Mouse (Mus musculus): ENCODE data around the gene Pes1.
"Not testable (repeated sequence)": the region's sequence is repeated elsewhere in the genome, so short reads cannot be mapped to it uniquely, and the experiment has no call there.

The Pes1 gene

DNA sequence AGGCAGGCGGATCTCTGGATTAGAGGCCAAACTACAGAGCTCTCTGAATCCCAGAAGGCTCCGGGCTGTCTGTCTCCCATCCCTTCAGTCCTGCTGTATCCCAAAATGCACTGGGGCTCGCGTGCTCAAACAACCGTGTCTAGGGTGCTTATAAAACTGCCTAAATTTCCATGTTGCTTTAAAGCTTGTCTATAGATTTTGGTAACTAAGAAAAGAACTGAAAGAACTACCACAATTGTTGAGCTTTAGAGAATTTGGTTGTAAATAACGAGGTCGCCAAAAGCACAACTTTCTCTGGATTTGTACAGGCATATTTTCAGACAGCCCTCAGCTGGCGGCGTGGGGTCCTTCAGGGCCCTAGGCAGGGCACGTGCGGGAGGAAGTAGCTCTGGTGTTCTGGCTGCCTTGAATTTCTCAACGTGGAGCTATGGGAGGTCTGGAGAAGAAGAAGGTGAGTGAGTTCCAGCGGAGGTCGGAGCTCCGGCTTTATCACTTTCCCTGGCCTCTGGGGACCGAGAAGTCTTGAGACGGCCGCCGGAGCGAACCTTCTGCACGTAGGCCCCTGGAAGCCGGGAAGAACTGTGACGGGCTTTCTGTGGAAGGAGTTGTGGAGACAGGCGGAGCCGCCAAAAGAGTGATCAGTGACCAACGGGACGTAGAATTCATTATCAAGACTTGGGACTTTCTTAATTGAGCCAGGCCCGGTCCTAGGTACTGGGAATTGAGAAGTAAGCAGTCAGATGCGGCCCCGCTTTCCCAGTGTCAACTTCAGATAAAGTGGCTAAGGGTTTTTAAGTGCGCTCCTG lies at the start of gene Pes1:
Gene Pes1 (plus strand): TSS at position 366 of the 806 bp plus-strand sequence.
- DNase-seq (ENCODE audit: low spot score), result peak; percentile 76

GRCm38 (mm10) chr11:3914109-3914840 lies 49.5 kb upstream of the Pes1 start, which contains the start of gene Slc35e4:
Gene Slc35e4, minus strand, starts transcription at chr11:3914664.
- peak; percentile 57 for DNase-seq (ENCODE audit: low spot score)

GRCm38 (mm10) chr11:3918738-3919137 lies 45.0 kb upstream of the Pes1 start:
- DNase-seq (ENCODE audit: low spot score), result no peak

DNA sequence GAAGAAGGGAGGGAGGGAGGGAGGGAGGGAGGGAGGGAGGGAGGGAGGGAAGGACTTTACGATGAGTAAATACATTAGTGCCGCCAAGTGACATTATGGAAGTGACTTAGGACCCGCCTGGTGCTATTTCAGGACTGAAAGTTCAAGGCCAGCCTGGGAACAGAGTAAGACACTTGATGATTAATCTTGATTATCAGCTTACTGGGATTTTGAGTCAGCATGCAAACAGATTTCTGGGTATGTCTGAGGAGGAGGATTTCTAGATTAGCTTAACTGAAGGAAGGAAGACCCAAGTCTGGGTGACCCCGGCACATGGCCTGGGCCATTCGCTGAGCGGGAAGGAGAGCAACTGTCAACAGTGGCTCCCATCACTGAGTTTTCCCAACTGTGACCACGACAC lies 43.3 kb upstream of the Pes1 start:
- no peak for DNase-seq (ENCODE audit: low spot score)

GRCm38 (mm10) chr11:3921281-3921850 lies 42.4 kb upstream of the Pes1 start:
- peak; percentile 17 for DNase-seq (ENCODE audit: low spot score)

GRCm38 (mm10) chr11:3922115-3922514 lies 41.7 kb upstream of the Pes1 start:
- DNase-seq (ENCODE audit: low spot score), result no peak

DNA sequence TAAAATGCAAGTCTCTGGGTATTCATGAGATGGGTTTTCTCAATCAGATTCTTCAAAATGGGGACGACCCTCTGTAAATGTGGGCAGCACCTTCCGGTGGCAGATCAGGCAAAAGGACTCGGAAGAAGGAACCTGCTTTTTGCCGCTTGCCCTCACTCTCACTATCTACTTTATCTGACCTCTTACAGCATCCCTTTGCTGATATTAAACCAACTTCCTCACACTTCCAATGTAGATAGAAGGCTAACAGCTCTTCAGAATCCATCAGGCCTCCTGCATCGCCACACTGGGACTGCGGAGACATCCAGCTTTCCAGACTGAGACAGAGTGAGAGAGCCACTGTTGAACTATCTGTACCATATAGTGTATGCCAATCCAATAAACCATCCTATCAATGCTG lies 41.0 kb upstream of the Pes1 start:
- DNase-seq (ENCODE audit: low spot score), result no peak

GRCm38 (mm10) chr11:3925916-3926315 lies 37.9 kb upstream of the Pes1 start:
- no peak for DNase-seq (ENCODE audit: low spot score)

DNA sequence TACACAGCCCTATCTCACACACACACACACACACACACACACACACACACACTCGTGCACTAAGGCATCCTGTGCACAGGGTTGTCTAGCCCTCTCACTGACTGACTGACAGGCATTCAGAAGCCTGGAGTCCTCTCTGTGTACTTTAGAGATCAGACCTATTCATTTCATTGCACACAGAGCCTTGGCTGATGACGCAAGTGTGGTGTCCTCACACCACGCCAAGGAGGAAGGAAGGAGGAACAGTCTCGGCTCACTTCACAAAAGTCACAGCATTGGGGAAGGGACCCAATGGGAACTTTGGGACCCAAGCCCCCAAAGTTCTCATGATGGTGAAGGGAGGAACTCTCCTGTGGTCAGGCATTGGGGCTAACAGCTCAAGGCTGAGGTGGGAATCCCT lies 33.8 kb upstream of the Pes1 start:
- DNase-seq (ENCODE audit: low spot score), result no peak

DNA sequence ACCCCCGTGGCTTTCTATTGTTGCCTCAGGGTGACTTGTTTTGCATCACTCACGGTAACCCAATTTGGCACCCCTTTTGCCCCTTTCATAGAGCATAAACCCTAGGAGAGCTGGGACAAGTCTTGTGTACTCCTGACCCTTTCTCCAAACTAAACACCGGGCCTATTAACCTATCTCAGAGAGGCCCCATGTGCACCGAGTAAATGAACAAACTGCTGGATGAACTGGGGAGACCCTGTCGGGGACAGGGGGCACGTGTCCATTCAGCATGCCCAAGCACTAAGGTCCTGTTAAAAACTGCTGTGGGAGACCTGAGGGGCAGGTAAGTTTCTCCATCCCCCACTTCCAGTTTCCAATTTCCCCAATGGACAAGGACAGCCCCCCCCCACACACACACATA lies 32.8 kb upstream of the Pes1 start:
- no peak for DNase-seq (ENCODE audit: low spot score)

- DNase-seq (ENCODE audit: low spot score), result peak; percentile 42
Observed at GRCm38 (mm10) chr11:3931511-3932211, 32.1 kb upstream of the Pes1 start, which contains the start of gene Tcn2. Gene Tcn2, minus strand, starts transcription at chr11:3932159.

GRCm38 (mm10) chr11:3933756-3934285 lies 30.0 kb upstream of the Pes1 start:
- no peak for DNase-seq (ENCODE audit: low spot score)

GRCm38 (mm10) chr11:3935135-3935534 lies 28.6 kb upstream of the Pes1 start:
- no peak for DNase-seq (ENCODE audit: low spot score)

- DNase-seq (ENCODE audit: low spot score), result no peak
Observed at GRCm38 (mm10) chr11:3936318-3936717, 27.5 kb upstream of the Pes1 start.

DNA sequence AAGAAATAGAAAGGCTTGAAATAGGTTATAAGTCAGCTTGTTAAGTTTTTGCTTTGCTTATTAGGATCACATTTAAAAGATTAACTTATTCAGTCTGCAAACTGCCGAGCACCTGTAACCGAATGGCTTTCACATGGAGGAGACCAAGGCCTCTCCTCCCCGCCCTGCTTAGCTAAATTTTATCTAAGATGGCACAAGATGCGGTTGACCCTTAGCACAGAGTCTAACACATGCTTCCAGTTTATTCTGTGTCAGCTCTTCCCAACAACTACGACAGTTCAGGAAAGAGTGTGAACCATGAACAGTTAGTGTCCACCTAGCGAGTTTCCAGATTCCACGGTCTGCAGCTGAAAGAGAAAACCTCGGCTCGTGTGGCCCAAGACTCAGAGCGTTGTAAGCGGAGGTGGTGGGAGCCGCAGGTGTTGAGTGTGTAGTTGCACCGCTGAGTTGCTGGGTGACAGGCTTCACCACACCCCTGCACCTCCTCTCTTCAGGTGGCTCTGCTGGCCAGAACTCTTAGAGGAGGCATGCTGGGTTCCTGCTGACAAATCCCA lies 26.4 kb upstream of the Pes1 start:
- no peak for DNase-seq (ENCODE audit: low spot score)

DNA sequence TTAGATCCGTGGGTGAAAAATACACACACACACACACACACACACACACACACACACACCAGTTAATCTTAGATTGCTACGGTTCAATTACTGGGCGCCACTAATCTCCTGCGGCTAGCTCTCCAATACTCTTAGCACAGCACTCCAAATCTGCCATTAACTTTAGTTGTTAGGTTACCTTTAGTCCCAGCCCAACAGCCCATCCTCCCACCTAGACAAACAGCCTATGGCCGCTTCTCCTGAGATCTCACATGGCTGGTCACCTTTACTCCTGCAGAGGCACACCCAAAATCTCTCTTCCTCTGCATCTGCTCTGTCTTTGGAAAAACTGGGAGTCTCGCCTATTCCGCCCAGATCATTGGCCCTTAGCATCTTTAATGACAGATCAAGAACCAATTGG lies 22.4 kb upstream of the Pes1 start:
- no peak for DNase-seq (ENCODE audit: low spot score)

DNA sequence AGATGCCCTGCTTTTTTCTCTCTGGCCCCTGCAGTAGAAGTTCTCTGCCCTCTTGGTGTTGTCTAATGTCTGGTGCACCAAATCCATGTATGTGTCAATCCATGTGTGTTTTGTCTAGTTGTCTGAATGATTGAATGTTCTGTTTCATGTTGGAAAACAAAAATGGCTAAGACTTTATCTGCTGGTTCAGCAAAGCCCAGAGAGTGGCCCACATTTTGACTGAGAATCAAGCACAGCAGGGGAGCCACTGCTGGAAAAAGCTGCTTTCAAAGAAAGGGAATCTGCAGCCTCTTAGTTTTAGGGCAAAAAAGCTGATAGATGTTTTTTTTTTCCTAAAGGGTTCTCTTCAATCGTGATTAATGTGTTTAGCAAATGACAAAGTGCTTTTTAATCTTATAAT lies 17.4 kb upstream of the Pes1 start:
- no peak for DNase-seq (ENCODE audit: low spot score)

DNA sequence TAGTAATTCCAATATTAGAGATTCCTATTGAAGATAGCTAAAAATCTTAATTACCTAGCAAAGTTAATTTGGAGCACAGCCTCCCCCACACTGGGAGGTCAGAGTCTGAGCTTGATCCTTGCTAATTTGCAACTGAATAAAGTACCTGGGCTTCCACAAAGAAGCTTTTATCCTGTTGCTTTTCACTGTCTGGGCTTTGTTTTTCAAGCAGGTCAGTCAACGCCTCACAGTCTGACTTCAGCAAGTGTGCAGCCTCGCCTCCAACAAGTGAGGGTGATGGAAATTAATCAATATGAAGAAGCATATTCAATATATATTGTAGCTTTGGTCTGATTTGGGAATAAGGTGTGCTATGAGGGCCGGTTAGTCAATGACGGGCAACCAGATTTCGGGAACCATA lies 8.9 kb upstream of the Pes1 start:
- not testable (repeated sequence) for DNase-seq (ENCODE audit: low spot score)

- not testable (repeated sequence) for DNase-seq (ENCODE audit: low spot score)
Observed at GRCm38 (mm10) chr11:3955371-3955770, 8.4 kb upstream of the Pes1 start.

DNA sequence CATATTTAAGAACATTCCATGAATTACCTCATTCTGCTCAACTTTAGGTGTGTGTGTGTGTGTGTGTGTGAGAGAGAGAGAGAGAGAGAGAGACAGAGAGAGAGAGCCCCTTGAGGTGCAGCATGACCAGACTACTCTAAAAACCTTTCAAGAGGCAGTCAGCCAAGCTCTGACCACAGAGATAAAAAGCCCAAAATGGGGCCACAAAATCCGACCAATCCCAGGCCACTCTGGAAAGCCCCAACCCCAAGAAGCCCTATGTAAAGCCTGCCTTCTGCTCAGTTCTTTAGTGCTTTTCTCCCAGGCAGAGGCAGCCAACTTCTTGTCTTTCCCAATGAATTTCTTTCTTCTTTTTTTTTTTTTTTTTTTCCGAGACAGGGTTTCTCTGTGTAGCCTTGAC lies 2.9 kb upstream of the Pes1 start:
- no peak for DNase-seq (ENCODE audit: low spot score)

- no peak for DNase-seq (ENCODE audit: low spot score)
Observed at GRCm38 (mm10) chr11:3961761-3962160, 2.0 kb upstream of the Pes1 start.

- no peak for DNase-seq (ENCODE audit: low spot score)
Observed at GRCm38 (mm10) chr11:3963155-3963554, 620 bp upstream of the Pes1 start.
